Mouse (Mus musculus): ENCODE results near the gene Trpc2.

DNA sequence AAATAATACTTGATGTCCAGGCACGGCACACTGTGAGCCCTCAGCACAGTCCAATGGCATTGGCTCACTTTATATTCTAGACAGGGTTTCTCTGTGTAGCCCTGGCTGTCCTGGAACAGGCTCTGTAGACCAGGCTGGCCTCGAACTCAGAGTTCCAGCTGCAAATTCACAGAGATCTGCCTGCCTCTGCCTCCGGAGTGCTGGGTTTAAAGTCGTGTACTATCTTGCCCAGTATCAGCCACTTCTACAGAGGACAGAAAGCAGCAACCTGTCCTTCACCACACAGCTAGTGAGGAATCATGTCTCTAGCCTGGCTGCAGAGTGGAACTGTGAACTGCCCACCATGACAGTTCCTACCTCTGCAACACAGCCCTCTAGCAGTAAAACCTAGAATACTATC is 26.8 kb downstream of the Trpc2 start:
- TF ChIP-seq CTCF (IDR thresholded peaks at IDR 0.05; ENCODE audit: control insufficient read depth, insufficient read depth, low read length) (no peak), POLR2A (IDR thresholded peaks at IDR 0.05; ENCODE audit: borderline replicate concordance, control insufficient read depth, low read depth, low read length) (no peak)

All from bone marrow, adult 2 months (tissue).